Mouse (Mus musculus): ENCODE data around the gene Acsl6.

The Acsl6 gene

GRCm38 (mm10) chr11:54303728-54304470, at the start of gene Acsl6:
Gene Acsl6 (plus strand): TSS chr11:54303798.
- CTCF ChIA-PET: interaction anchor here in 3 of 4 experiments (0.5 to 1.6 kb wide), 3 partner anchors 13 to 1800 kb away, joined by 3 to 9 read pairs (median 3); no protein-coding TSS in a partner anchor
- POLR2A ChIA-PET: interaction anchor here in 3 of 4 experiments (1.2 to 2.1 kb wide), 8 partner anchors 9 to 219 kb away, joined by 3 to 10 read pairs (median 4); partner anchors contain the start of genes Rapgef6 (in 2 of the 3) and Fnip1 (in 1 of the 3)

DNA sequence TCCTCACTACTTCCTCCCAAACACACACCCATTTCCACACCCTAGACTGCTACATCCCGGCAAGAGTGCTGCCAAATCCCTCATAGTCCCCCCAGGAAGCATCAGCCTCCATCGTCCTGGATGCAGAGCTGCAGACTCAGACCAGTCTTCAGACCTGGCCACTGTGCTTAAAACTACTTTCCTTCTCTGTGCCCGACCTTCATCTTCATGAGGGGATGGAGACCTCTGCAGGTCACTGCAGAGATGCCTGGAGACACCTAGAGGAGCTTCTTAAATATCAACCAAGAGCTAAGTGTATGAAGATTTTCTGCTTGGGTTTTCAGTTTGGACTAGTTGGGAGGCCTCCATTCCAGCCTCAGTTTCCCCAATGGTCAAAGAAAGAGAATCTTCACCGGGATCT, 49.5 kb upstream of the Acsl6 start:
- ChIA-PET CTCF (interaction anchor here (0.6 to 3.0 kb wide), 17 partner anchors 8 to 281 kb away, joined by 3 to 16 read pairs (median 4); no protein-coding TSS in a partner anchor), POLR2A (interaction anchor here in 1 of 4 experiments (1.6 kb wide), 1 partner anchor 14 kb away, joined by 4 read pairs; no protein-coding TSS in a partner anchor)

GRCm38 (mm10) chr11:54256624-54257376, 46.8 kb upstream of the Acsl6 start:
- ChIA-PET POLR2A (interaction anchor here in 2 of 4 experiments (0.6 to 0.7 kb wide), 4 partner anchors 24 to 325 kb away, joined by 3 to 4 read pairs (median 4); no protein-coding TSS in a partner anchor), CTCF (interaction anchor here (0.6 to 2.8 kb wide), 26 partner anchors 9 to 799 kb away, joined by 3 to 29 read pairs (median 4); no protein-coding TSS in a partner anchor)

DNA sequence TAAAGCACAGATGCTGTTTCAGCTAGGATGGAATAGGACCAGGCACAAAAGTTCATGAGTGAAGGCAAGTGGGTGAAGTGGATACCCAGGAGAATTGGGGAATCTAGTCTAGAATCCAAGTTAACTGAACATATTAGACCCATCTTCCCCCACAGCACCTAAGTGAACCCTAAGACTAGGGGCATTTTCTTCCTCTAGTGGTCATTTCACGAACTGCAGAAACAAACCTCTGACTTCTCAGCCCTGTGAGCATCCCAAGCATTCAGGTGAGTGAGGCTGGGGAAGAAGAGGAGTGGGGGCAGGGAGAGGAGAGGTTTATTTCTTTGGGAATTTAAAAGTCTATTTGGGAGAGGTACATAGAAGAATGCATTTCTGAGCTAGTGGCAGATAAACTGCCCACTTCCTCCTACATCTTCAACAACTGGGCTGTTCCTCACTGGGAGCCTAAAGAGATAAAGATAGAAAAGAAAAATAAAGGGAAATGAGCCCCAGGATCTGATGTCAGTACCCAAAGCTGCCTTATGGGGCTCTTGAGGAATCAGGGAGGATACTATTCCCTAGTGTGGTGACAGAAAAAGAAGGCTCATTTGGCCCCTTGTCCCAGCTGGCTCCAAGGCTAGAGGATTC, 40.1 kb upstream of the Acsl6 start:
- POLR2A ChIA-PET: interaction anchor here in 1 of 4 experiments (0.6 kb wide), 1 partner anchor 94 kb away, joined by 5 read pairs; no protein-coding TSS in a partner anchor
- CTCF ChIA-PET: interaction anchor here (0.6 to 3.3 kb wide), 26 partner anchors 9 to 483 kb away, joined by 3 to 13 read pairs (median 4); no protein-coding TSS in a partner anchor

DNA sequence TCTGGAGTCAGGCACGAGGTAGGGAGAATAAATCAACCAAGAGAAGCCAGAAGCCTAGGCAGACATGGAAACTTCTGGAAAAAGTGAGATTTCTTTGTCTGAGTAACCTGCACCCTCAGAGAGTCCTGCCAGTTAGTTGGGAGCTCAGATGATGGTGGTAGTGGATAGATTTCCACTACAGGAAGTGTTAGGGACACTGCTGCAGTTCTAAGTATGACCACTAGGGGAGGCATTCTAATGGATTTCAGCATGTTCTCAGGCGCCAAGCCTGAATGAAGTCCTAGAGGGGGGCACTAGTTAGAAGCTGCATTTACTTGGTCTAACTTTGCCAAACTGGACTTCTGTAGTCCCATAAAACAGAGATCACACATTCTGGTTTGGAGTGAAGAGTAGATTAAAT, 39.1 kb upstream of the Acsl6 start:
- CTCF ChIA-PET: interaction anchor here (0.6 to 3.3 kb wide), 37 partner anchors 10 to 1921 kb away, joined by 3 to 13 read pairs (median 4); partner anchors contain the start of gene Csf2 (in 1 of the 4)
- POLR2A ChIA-PET: no interaction called here

- POLR2A ChIA-PET: interaction anchor here in 2 of 4 experiments (0.7 to 1.0 kb wide), 3 partner anchors 91 to 255 kb away, joined by 3 to 4 read pairs (median 3); partner anchors contain the start of gene Rapgef6 (in 1 of the 2)
- CTCF ChIA-PET: interaction anchor here in 2 of 4 experiments (0.6 to 1.0 kb wide), 4 partner anchors 10 to 174 kb away, joined by 3 to 14 read pairs (median 4); no protein-coding TSS in a partner anchor
Measured at GRCm38 (mm10) chr11:54267177-54267576, 36.4 kb upstream of the Acsl6 start, which contains the start of gene Il3. Gene Il3 (minus strand): TSS chr11:54267277.

- POLR2A ChIA-PET: interaction anchor here in 1 of 4 experiments (0.5 kb wide), 1 partner anchor 24 kb away, joined by 3 read pairs; no protein-coding TSS in a partner anchor
- CTCF ChIA-PET: interaction anchor here in 1 of 4 experiments (0.6 kb wide), 1 partner anchor 556 kb away, joined by 5 read pairs; no protein-coding TSS in a partner anchor
Measured at GRCm38 (mm10) chr11:54269191-54269896, 34.3 kb upstream of the Acsl6 start.

DNA sequence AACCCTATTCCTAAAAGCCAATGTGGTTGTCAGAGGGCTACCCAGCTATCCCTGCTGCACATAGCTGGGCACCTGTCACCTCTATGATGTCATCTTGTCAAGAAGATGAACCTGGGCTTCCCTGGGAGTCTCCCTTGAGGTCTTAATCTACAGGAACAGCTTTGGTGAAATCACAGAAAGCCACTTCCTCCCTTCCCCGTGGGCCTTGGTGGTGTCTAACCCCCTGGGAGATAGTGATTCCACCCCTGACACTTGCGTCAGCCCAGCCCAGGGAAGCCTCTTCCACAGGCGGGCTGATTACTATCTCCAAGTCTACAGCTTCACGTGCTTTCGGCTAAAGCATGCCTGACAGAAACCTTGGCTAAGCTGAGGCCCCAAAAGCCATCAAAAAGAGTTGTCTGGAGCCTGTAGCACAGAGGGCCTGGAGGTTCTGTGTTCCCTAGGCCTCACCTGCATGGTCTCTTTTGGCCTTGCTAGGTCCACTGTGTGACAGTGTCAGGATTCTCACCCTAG, 32.1 kb upstream of the Acsl6 start:
- POLR2A ChIA-PET: no interaction called here
- CTCF ChIA-PET: no interaction called here

DNA sequence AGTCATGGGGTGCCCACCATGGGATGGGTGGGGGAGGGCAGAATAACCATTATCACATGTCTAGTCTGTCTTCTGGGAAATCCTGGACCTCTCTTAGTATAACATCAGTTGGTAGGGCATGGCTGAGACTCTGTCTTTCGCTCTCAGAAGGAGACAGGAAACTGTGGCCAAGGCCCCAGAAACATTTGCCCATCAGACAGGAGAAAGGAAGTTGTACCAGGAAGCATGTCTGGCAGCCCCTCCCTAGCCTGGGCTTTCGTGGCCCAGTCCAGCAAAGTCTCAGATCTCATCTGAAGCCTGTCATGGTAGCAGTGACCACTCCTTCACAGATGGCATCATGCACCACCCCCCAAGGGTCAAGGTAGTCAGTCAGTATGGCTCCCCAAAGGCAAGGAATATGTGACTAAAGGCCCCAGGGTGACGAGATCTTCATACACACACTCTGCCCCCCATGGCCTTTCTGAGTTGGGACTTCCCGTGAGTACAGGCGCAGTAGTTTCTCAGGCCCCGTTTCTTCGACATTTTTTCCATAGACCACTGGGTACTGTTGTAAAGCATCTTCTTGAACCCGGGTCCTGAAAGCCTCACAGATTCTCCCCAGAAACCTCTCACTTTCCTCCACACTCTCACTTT, 15.7 kb upstream of the Acsl6 start:
- ChIA-PET POLR2A (no interaction called here), CTCF (no interaction called here)

GRCm38 (mm10) chr11:54292163-54292562, 11.4 kb upstream of the Acsl6 start:
- POLR2A ChIA-PET: no interaction called here
- CTCF ChIA-PET: interaction anchor here in 1 of 4 experiments (1.2 kb wide), 1 partner anchor 65 kb away, joined by 3 read pairs; no protein-coding TSS in a partner anchor

DNA sequence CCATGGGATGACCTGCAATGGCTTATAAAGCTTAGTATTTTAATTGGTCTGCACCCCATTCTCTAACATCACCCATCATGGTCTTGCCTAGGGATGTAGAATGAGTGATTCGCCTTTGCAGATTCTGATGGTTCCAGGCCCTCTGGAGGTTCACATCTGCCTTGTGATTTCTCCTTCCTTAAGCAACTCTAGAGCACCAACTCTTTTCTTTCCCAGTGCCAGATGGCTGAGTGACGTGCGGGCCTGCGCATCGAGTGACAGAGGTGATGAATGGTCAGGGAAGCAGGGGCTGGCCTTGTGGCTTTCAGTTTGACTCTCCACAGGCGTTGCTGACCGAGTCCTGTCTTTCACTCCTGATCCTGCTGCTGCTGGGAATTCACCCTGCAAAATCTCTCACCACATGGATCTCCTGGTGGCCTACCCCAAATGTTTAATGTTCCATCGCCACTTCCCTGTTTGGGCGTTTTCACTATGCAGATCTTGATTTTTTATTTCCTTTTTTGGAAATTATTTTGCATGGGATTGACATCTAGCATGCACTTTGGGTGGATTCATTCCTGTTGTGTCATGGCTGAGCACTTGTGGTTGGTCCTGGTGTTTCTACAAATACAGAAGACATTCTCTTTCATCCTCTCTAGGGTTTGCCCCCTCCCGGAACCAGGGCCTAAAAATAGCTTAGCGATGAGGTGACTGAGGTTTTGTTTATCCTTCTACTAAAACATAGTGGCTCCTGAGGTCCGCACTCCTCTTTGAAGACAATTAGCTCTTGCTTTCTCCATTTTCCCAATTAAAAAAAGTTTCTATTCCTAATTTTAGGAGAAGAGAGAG, 9.4 kb upstream of the Acsl6 start:
- POLR2A ChIA-PET: interaction anchor here in 2 of 4 experiments (0.6 to 0.7 kb wide), 2 partner anchors 25 to 1640 kb away, joined by 3 to 5 read pairs; no protein-coding TSS in a partner anchor
- CTCF ChIA-PET: interaction anchor here in 2 of 4 experiments (0.6 to 0.7 kb wide), 2 partner anchors 510 to 557 kb away, joined by 3 read pairs; no protein-coding TSS in a partner anchor

GRCm38 (mm10) chr11:54295971-54296370, 7.6 kb upstream of the Acsl6 start:
- ChIA-PET POLR2A (no interaction called here), CTCF (interaction anchor here in 1 of 4 experiments (0.6 kb wide), 1 partner anchor 23 kb away, joined by 3 read pairs; no protein-coding TSS in a partner anchor)

- CTCF ChIA-PET: interaction anchor here in 2 of 4 experiments (0.6 to 0.7 kb wide), 3 partner anchors 22 to 568 kb away, joined by 3 read pairs; no protein-coding TSS in a partner anchor
- POLR2A ChIA-PET: interaction anchor here in 1 of 4 experiments (0.7 kb wide), 1 partner anchor 93 kb away, joined by 3 read pairs; no protein-coding TSS in a partner anchor
Measured at GRCm38 (mm10) chr11:54296734-54297133, 6.9 kb upstream of the Acsl6 start.

GRCm38 (mm10) chr11:54297471-54297870, 6.1 kb upstream of the Acsl6 start:
- POLR2A ChIA-PET: interaction anchor here in 1 of 4 experiments (1.0 kb wide), 1 partner anchor 12 kb away, joined by 6 read pairs; no protein-coding TSS in a partner anchor

GRCm38 (mm10) chr11:54298777-54299176, 4.8 kb upstream of the Acsl6 start:
- CTCF ChIA-PET: interaction anchor here (0.5 to 3.4 kb wide), 14 partner anchors 8 to 1215 kb away, joined by 3 to 34 read pairs (median 4); no protein-coding TSS in a partner anchor
- POLR2A ChIA-PET: no interaction called here

More at GRCm38 (mm10) chr11:54297471-54297870, 6.1 kb upstream of the Acsl6 start:
- CTCF ChIA-PET: interaction anchor here in 3 of 4 experiments (0.5 to 3.4 kb wide), 8 partner anchors 14 to 482 kb away, joined by 3 to 24 read pairs (median 4); no protein-coding TSS in a partner anchor

DNA sequence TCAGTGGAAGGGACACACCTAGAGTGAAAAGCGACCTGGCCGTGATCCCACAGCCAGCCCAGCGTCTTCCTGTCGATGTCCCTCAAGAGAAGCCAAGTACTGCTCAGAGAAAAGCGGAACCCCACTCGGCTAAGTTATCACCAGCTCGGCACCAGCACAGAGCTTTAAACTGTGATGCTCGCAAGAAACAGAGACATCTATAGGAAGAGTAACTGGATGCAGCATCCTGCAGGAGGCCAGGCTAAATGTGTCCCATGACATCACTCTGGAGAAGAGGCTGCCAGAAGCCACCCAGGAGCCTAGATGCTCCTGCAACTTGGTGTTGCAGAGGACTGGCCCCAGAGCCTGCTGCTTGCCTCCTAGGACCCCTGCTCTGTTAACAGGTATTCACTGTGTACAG, 1.6 kb upstream of the Acsl6 start:
- ChIA-PET POLR2A (interaction anchor here in 1 of 4 experiments (0.6 kb wide), 1 partner anchor 52 kb away, joined by 3 read pairs; no protein-coding TSS in a partner anchor), CTCF (interaction anchor here in 1 of 4 experiments (1.4 kb wide), 1 partner anchor 53 kb away, joined by 4 read pairs; no protein-coding TSS in a partner anchor)

Data from embryonic stem cell, embryonic (primary cell).